Mouse (Mus musculus): ENCODE measurements around the gene Selenov.
"Not testable (repeated sequence)": the region's sequence is repeated elsewhere in the genome, so short reads cannot be mapped to it uniquely, and the experiment has no call there.

Gene Selenov

GRCm38 (mm10) chr7:28294481-28294880 lies 3.5 kb upstream of the Selenov start:
- in situ Hi-C loops (cut with MseI, MboI) = no loop called here

- in situ Hi-C loops (cut with MseI, MboI) = no loop called here
Observed at GRCm38 (mm10) chr7:28290165-28290564, 821 bp downstream of the Selenov start.

GRCm38 (mm10) chr7:28280630-28281029 lies 10.4 kb downstream of the Selenov start:
- in situ Hi-C loops (cut with MseI, MboI) = no loop called here

- in situ Hi-C loops (cut with MseI, MboI) = no loop called here
Observed at GRCm38 (mm10) chr7:28278279-28278652, 12.7 kb downstream of the Selenov start.

GRCm38 (mm10) chr7:28277615-28278278 lies 13.2 kb downstream of the Selenov start, which contains the start of gene Eid2b:
Gene Eid2b, plus strand, starts transcription at chr7:28277739.
- in situ Hi-C loops (cut with MseI, MboI) = no loop called here

- in situ Hi-C loops (cut with MseI, MboI) = no loop called here
Observed at GRCm38 (mm10) chr7:28277237-28277614, 13.8 kb downstream of the Selenov start.

GRCm38 (mm10) chr7:28271761-28272160 lies 19.2 kb downstream of the Selenov start:
- in situ Hi-C loops (cut with MseI, MboI) = no loop called here

- in situ Hi-C loops (cut with MseI, MboI) = no loop called here
Observed at GRCm38 (mm10) chr7:28269355-28269754, 21.6 kb downstream of the Selenov start.

- in situ Hi-C loops (cut with MseI, MboI) = no loop called here
Observed at GRCm38 (mm10) chr7:28268576-28268975, 22.4 kb downstream of the Selenov start.

- in situ Hi-C loops (cut with MseI, MboI) = no loop called here
Observed at GRCm38 (mm10) chr7:28268042-28268531, 22.9 kb downstream of the Selenov start.

- in situ Hi-C loops (cut with MseI, MboI) = no loop called here
Observed at GRCm38 (mm10) chr7:28267129-28268041, 23.6 kb downstream of the Selenov start, which contains the start of gene Eid2. Gene Eid2, plus strand, starts transcription at chr7:28267881.

GRCm38 (mm10) chr7:28265391-28265790 lies 25.6 kb downstream of the Selenov start:
- in situ Hi-C loops (cut with MseI, MboI) = no loop called here

GRCm38 (mm10) chr7:28263786-28264185 lies 27.2 kb downstream of the Selenov start:
- in situ Hi-C loops (cut with MseI, MboI) = no loop called here

- in situ Hi-C loops (cut with MseI, MboI) = no loop called here
Observed at GRCm38 (mm10) chr7:28262861-28263260, 28.1 kb downstream of the Selenov start.

GRCm38 (mm10) chr7:28255476-28255875 lies 35.5 kb downstream of the Selenov start:
- in situ Hi-C loops (cut with MseI, MboI) = no loop called here

- in situ Hi-C loops (cut with MseI, MboI) = loop anchor here in 1 of 2 experiments (5.0 kb wide), 1 partner anchor 47 kb away; no protein-coding TSS in a partner anchor
Observed at GRCm38 (mm10) chr7:28254591-28254990, 36.4 kb downstream of the Selenov start.

- in situ Hi-C loops (cut with MseI, MboI) = loop anchor here in 1 of 2 experiments (5.0 kb wide), 1 partner anchor 45 kb away; no protein-coding TSS in a partner anchor
Observed at GRCm38 (mm10) chr7:28251976-28252375, 39.0 kb downstream of the Selenov start.

- in situ Hi-C loops (cut with MseI, MboI) = no loop called here
Observed at GRCm38 (mm10) chr7:28248957-28249356, 42.0 kb downstream of the Selenov start.

GRCm38 (mm10) chr7:28243943-28244342 lies 47.0 kb downstream of the Selenov start:
- in situ Hi-C loops (cut with MseI, MboI) = not testable (repeated sequence)

Data from mouse trophoblast stem cell (cell line).